ENCODE assay signal across 33 mouse cellular contexts in the genomic region with DNA sequence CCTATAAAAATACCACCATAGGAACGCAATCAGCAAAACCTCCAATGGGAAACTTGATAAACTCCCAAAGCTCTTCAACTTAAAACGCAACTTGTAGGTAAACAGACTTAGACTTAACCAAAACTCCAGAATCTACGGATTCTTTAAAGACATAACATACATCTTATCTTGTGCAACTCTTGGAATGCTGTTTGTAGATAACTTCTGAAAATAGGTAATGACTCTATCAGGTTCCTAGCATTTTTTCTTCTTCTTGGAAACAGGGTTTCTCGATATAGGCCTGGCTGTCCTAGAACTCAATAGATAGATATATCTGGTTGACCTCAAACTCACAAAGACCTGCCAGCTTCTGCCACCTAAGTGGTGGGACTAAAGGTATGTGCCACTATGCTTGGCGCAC. TPM values are rescaled to one million over a fixed set of nuclear protein-coding genes. Genes with fewer than 3 reads are reported as not detected.
"Had no signal": no experiment of that assay in that cellular context is flagged by ENCODE, and none has a peak within 500 bp of the region (broad histone marks: within the 10 kb centered on the region; RNA-seq: fewer than 3 reads in every experiment).

No protein-coding gene starts in this region.

- H3K9me3 ChIP-seq: heart, embryonic 12.5 days; heart, embryonic 13.5 days; heart, embryonic 15.5 days; hindbrain, embryonic 10.5 days; hindbrain, embryonic 12.5 days; hindbrain, embryonic 13.5 days; hindbrain, embryonic 15.5 days; intestine, embryonic 15.5 days; kidney, embryonic 15.5 days had no signal

- ATAC-seq: hindbrain, embryonic 16.5 days; hindbrain, postnatal 0 days; inflammation-experienced regulatory T-cells, adult 6 months; intestine, embryonic 15.5 days; intestine, embryonic 16.5 days; intestine, postnatal 0 days had no signal

- H3K4me1 ChIP-seq: heart, embryonic 12.5 days; heart, embryonic 13.5 days; heart, embryonic 15.5 days; hindbrain, embryonic 10.5 days; hindbrain, embryonic 12.5 days; hindbrain, embryonic 13.5 days; hindbrain, embryonic 15.5 days; intestine, embryonic 15.5 days; kidney, embryonic 15.5 days had no signal

- H3K27me3 ChIP-seq: heart, embryonic 12.5 days; heart, embryonic 13.5 days; heart, embryonic 15.5 days; hindbrain, embryonic 12.5 days; hindbrain, embryonic 13.5 days; hindbrain, embryonic 15.5 days; intestine, embryonic 15.5 days; kidney, embryonic 15.5 days had no signal

- DNase-seq: heart, postnatal 10 days; heart, postnatal 14 days; heart, postnatal 36 days; heart, postnatal 4 days; kidney, adult 11 months; kidney, adult 18-20 months; kidney, adult 2 months; kidney, adult 8-10 months; kidney, adult 9 months; kidney, postnatal 10 days; kidney, postnatal 14 days; kidney, postnatal 25 days; kidney, postnatal 36 days; kidney, postnatal 4 days; layer of hippocampus, adult 9-11 months; layer of hippocampus, postnatal 36 days had no signal

- H3K4me3 ChIP-seq: heart, embryonic 12.5 days; heart, embryonic 13.5 days; heart, embryonic 15.5 days; hindbrain, embryonic 10.5 days; hindbrain, embryonic 12.5 days; hindbrain, embryonic 13.5 days; hindbrain, embryonic 15.5 days; intestine, embryonic 15.5 days; kidney, embryonic 15.5 days; layer of hippocampus, adult 2 months; left cerebral cortex, adult 2 months had no signal

RNA-seq across cellular contexts. Expression of a gene that starts 28.0 kb away (rescaled TPM):
- total RNA-seq: hematopoietic stem cell, adult 5-6 weeks had no signal
